Mouse (Mus musculus): ENCODE data around the gene Map2k6.

Gene Map2k6

GRCm38 (mm10) chr11:110405607-110406006, 6.7 kb downstream of the Map2k6 start:
- DNase-seq: no peak

GRCm38 (mm10) chr11:110409131-110409530, 10.2 kb downstream of the Map2k6 start:
- no peak for DNase-seq

GRCm38 (mm10) chr11:110409776-110410175, 10.9 kb downstream of the Map2k6 start:
- DNase-seq: no peak

GRCm38 (mm10) chr11:110411596-110411995, 12.7 kb downstream of the Map2k6 start:
- no peak for DNase-seq

GRCm38 (mm10) chr11:110414263-110414662, 15.3 kb downstream of the Map2k6 start:
- no peak for DNase-seq

- DNase-seq: no peak
These were observed 17.8 kb downstream of the Map2k6 start for GRCm38 (mm10) chr11:110416691-110417090.

GRCm38 (mm10) chr11:110420463-110420862, 21.5 kb downstream of the Map2k6 start:
- no peak for DNase-seq

- DNase-seq: no peak
These were observed 27.7 kb downstream of the Map2k6 start for GRCm38 (mm10) chr11:110426572-110427145.

GRCm38 (mm10) chr11:110427159-110427561, 28.2 kb downstream of the Map2k6 start:
- no peak for DNase-seq

- DNase-seq: no peak
These were observed 30.1 kb downstream of the Map2k6 start for GRCm38 (mm10) chr11:110428999-110429398.

- DNase-seq: no peak
These were observed 31.0 kb downstream of the Map2k6 start for GRCm38 (mm10) chr11:110429837-110430418.

GRCm38 (mm10) chr11:110435839-110436556, 37.1 kb downstream of the Map2k6 start:
- DNase-seq: no peak

GRCm38 (mm10) chr11:110436998-110437397, 38.1 kb downstream of the Map2k6 start:
- DNase-seq: no peak

GRCm38 (mm10) chr11:110438135-110438534, 39.2 kb downstream of the Map2k6 start:
- no peak for DNase-seq

- no peak for DNase-seq
These were observed 39.9 kb downstream of the Map2k6 start for GRCm38 (mm10) chr11:110438700-110439296.

GRCm38 (mm10) chr11:110439354-110439753, 40.4 kb downstream of the Map2k6 start:
- no peak for DNase-seq

GRCm38 (mm10) chr11:110444576-110444975, 45.7 kb downstream of the Map2k6 start:
- DNase-seq: no peak

- no peak for DNase-seq
These were observed 49.3 kb downstream of the Map2k6 start for GRCm38 (mm10) chr11:110448131-110448725.

GRCm38 (mm10) chr11:110448726-110449161, 49.8 kb downstream of the Map2k6 start:
- DNase-seq: no peak

- DNase-seq: no peak
These were observed 50.3 kb downstream of the Map2k6 start for GRCm38 (mm10) chr11:110449183-110449582.

GRCm38 (mm10) chr11:110450091-110450757, 51.3 kb downstream of the Map2k6 start:
- DNase-seq: no peak

GRCm38 (mm10) chr11:110450758-110451121, 51.8 kb downstream of the Map2k6 start:
- DNase-seq: no peak

GRCm38 (mm10) chr11:110451590-110451989, 52.7 kb downstream of the Map2k6 start:
- no peak for DNase-seq
